Comparison of ENCODE assay signal across 10 mouse cellular contexts in the genomic region with DNA sequence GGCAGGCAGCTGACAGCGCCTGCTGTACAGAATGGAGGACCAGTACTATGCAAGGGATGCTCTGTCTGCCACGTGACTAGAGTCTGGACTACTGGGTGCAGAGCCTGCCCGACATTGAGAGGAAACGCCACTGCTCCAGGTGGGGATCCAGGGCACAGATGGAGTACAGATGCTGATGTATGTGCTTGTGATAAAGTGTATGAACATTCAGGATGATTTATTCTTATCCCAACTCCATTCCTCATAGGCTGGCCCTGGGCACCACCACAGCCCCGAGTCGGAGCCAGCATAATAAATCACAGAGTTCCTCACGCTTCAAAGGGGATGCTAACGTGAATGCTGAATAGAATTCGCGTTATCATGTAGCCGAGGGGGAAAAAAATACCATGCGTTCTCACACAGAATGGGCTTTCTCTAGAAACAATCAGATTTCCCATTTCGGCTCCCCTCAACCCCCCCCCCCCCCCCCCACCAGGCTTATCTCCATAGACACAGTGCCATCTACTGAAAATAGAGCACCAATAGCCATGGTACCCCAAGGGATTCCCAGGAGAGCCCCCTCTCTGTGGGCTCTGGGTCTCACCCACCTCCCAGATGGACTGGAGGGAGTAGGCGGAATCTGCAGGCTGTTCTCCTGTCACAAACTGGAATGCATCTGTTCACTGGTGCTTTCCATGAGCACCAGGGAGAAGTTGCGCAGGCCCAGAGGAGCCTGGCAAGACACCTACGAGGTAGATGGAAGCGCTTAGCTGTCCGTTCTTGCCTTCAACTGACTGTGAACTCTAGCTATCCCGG.
DNase-seq lines count a peak whose midpoint lies in the region; ATAC-seq and TF ChIP-seq lines count a peak whose summit lies in the region.
"Had no signal": no experiment of that assay in that cellular context is flagged by ENCODE, and none has a peak within 500 bp of the region (broad histone marks: within the 10 kb centered on the region; RNA-seq: fewer than 3 reads in every experiment).

No protein-coding gene starts in this region.

- no peaks in the 10 kb centered on the region for H3K27me3 ChIP-seq in forebrain, embryonic 16.5 days (replicated peaks; ENCODE audit: control insufficient read depth, insufficient read depth, low read length)
- H3K27me3 ChIP-seq in midbrain, embryonic 16.5 days (ENCODE audit: control insufficient read depth, insufficient read depth, low read depth, low read length) = no peaks in the 10 kb centered on the region
- H3K27me3 ChIP-seq in kidney, adult 2 months (replicated peaks; ENCODE audit: control insufficient read depth, insufficient read depth, low read length) = no peaks in the 10 kb centered on the region
- H3K27me3 ChIP-seq: heart, embryonic 13.5 days had no signal

- no peak for TF ChIP-seq POLR2A in kidney, adult 2 months (IDR thresholded peaks at IDR 0.05; ENCODE audit: low read depth, low read length)

- H3K9ac ChIP-seq in forebrain, embryonic 16.5 days (replicated peaks; ENCODE audit: low read depth, low read length) = no peak overlapping the region
- no peak overlapping the region for H3K9ac ChIP-seq in midbrain, embryonic 16.5 days (ENCODE audit: low read depth, low read length)
- H3K9ac ChIP-seq: heart, embryonic 13.5 days had no signal

- ATAC-seq in forebrain, embryonic 16.5 days = peak; percentile 81
- ATAC-seq in midbrain, embryonic 16.5 days = 0 out of 2 replicates have a peak, but pooled peaks have one; percentile 67

- 60% methylated on average over 19 of the region's 19 CpGs for WGBS in forebrain, embryonic 16.5 days
- 65% methylated on average over 19 of the region's 19 CpGs for WGBS in midbrain, embryonic 16.5 days
- WGBS in kidney, adult 2 months = 68% methylated on average over 19 of the region's 19 CpGs

- H3K9me3 ChIP-seq in forebrain, embryonic 16.5 days (ENCODE audit: control insufficient read depth, low read length) = peaks cover 2% of the 10 kb centered on the region; the same call in 1 of the 2 replicates
- no peaks in the 10 kb centered on the region for H3K9me3 ChIP-seq in midbrain, embryonic 16.5 days (replicated peaks; ENCODE audit: control insufficient read depth, low read length, poor library complexity, severe bottlenecking)
- H3K9me3 ChIP-seq: heart, embryonic 13.5 days had no signal

- H3K36me3 ChIP-seq in forebrain, embryonic 16.5 days (ENCODE audit: control insufficient read depth, insufficient read depth) = no peaks in the 10 kb centered on the region
- no peaks in the 10 kb centered on the region for H3K36me3 ChIP-seq in midbrain, embryonic 16.5 days (ENCODE audit: control insufficient read depth, insufficient read depth, low read length)
- H3K36me3 ChIP-seq in kidney, adult 2 months (ENCODE audit: control insufficient read depth, insufficient read depth, low read length) = no peaks in the 10 kb centered on the region
- H3K36me3 ChIP-seq: heart, embryonic 13.5 days had no signal

- H3K4me2 ChIP-seq in forebrain, embryonic 16.5 days (ENCODE audit: low read length) = peak overlapping the region; percentile 13; the same call in 1 of the 2 replicates
- H3K4me2 ChIP-seq in midbrain, embryonic 16.5 days (ENCODE audit: low read length) = 0 out of 2 replicates have a peak overlapping the region, but pooled peaks have one; percentile 2
- H3K4me2 ChIP-seq: heart, embryonic 13.5 days had no signal

- DNase-seq in adrenal gland, postnatal 25 days = peak; percentile 7
- peak; percentile 91 for DNase-seq in layer of hippocampus, adult 8-10 months (ENCODE audit: low spot score in 2 of 2)
- DNase-seq in kidney, adult 2 months = no peak
- DNase-seq in B cell, adult 2 months = no peak
- DNase-seq in testis, postnatal 10 days (ENCODE audit: low spot score) = no peak
- DNase-seq: kidney, postnatal 36 days; lung, postnatal 14 days had no signal

- H3K27ac ChIP-seq in forebrain, embryonic 16.5 days (ENCODE audit: low read length) = no peak overlapping the region
- no peak overlapping the region for H3K27ac ChIP-seq in midbrain, embryonic 16.5 days (ENCODE audit: low read length)
- H3K27ac ChIP-seq in kidney, adult 2 months (ENCODE audit: insufficient read depth, low read depth, low read length) = no peak overlapping the region
- H3K27ac ChIP-seq: heart, embryonic 13.5 days had no signal

- no peak for TF ChIP-seq CTCF in kidney, adult 2 months (conservative IDR thresholded peaks at IDR 0.05; ENCODE audit: insufficient read depth, insufficient read length, low read depth, low read length)

- H3K4me3 ChIP-seq in forebrain, embryonic 16.5 days (replicated peaks; ENCODE audit: low read length) = no peak overlapping the region
- H3K4me3 ChIP-seq in midbrain, embryonic 16.5 days (ENCODE audit: low read depth, low read length) = no peak overlapping the region
- no peak overlapping the region for H3K4me3 ChIP-seq in kidney, adult 2 months (ENCODE audit: insufficient read depth, low read depth, low read length)
- H3K4me3 ChIP-seq: heart, embryonic 13.5 days had no signal

- H3K4me1 ChIP-seq in forebrain, embryonic 16.5 days (replicated peaks; ENCODE audit: control insufficient read depth, insufficient read depth, low read length) = peaks cover 6% of the 10 kb centered on the region; the same call in 1 of the 2 replicates
- H3K4me1 ChIP-seq in midbrain, embryonic 16.5 days (ENCODE audit: control insufficient read depth, insufficient read depth, low read length) = no peaks in the 10 kb centered on the region
- H3K4me1 ChIP-seq in kidney, adult 2 months (ENCODE audit: control insufficient read depth, insufficient read depth, low read length) = no peaks in the 10 kb centered on the region

Comparison
In these comparisons a context has a peak if more than half of its experiments do, and no peak if none do; other contexts are left out.
1. DNase-seq: peak in adrenal gland, postnatal 25 days (single experiment) and layer of hippocampus, adult 8-10 months (2 of 2); none in kidney, adult 2 months (single experiment), B cell, adult 2 months (0 of 2) and testis, postnatal 10 days (single experiment).